Mouse (Mus musculus) C2C12 (cell line): ENCODE results near the gene Fbn1. TPM values are rescaled to one million over a fixed set of nuclear protein-coding genes. Genes with fewer than 3 reads are reported as not detected.

ENCODE experiments used
- H3K27me3 ChIP-seq: one replicate; pipeline ENCODE4 v1.6.1; 2011; ENCODE audit not compliant: control insufficient read depth, insufficient read depth, insufficient read length
- H3K36me3 ChIP-seq: one replicate; pipeline ENCODE4 v1.6.1; 2011; ENCODE audit not compliant: control insufficient read depth, insufficient read depth
- H3K4me3 ChIP-seq: one replicate; pipeline ENCODE4 v1.5.1; 2011; ENCODE audit warnings: mild to moderate bottlenecking, control low read depth; ENCODE audit not compliant: poor library complexity, insufficient read depth, severe bottlenecking
- H3K79me2 ChIP-seq: one replicate; pipeline ENCODE4 v1.6.1; 2011; ENCODE audit not compliant: control insufficient read depth, insufficient read depth
- H3K79me3 ChIP-seq: one replicate; pipeline ENCODE4 v1.6.1; 2011; ENCODE audit warnings: low read depth, control low read depth
- H3ac ChIP-seq: one replicate; pipeline ENCODE3; 2011; ENCODE audit warnings: low read depth; ENCODE audit not compliant: control insufficient read depth, insufficient read length
- CEBPB ChIP-seq: IDR thresholded peaks from one replicate; pipeline ENCODE4 v1.6.1; 2011; ENCODE audit warnings: low read depth, mild to moderate bottlenecking, control low read depth, moderate library complexity
- CTCF ChIP-seq: IDR thresholded peaks from one replicate; pipeline ENCODE4 v1.5.1; 2011; ENCODE audit not compliant: control insufficient read depth, insufficient read depth, insufficient read length
- FOSL1 ChIP-seq: IDR thresholded peaks from one replicate; pipeline ENCODE4 v1.8.0; 2011; ENCODE audit warnings: mild to moderate bottlenecking, low read length; ENCODE audit not compliant: poor library complexity, insufficient read depth, severe bottlenecking
- MAX ChIP-seq: IDR thresholded peaks from one replicate; pipeline ENCODE4 v1.6.1; 2011; ENCODE audit warnings: mild to moderate bottlenecking, control low read depth
- MYOD1 ChIP-seq: IDR thresholded peaks from one replicate; pipeline ENCODE4 v1.6.1; 2011; ENCODE audit warnings: low read depth; ENCODE audit not compliant: control insufficient read depth, insufficient read length
- MYOG ChIP-seq: IDR thresholded peaks from one replicate; pipeline ENCODE4 v1.6.1; 2011; ENCODE audit not compliant: control insufficient read depth, insufficient read length; ENCODE audit errors: extremely low read depth
- USF1 ChIP-seq: IDR thresholded peaks from one replicate; pipeline ENCODE4 v1.6.1; 2011; ENCODE audit warnings: low read depth, mild to moderate bottlenecking, control low read depth, moderate library complexity
- polyA plus RNA-seq: library from polyadenylated mRNA; unstranded; fragments of >200 nt; fragmentation: generic; extraction: Trizol; gene quantifications from one replicate; pipeline ENCODE4 v1.2.1, GENCODE M21; 2012; ENCODE audit warnings: missing spikeins

Gene Fbn1
- polyA plus RNA-seq, 1 experiment: 14.8 TPM

DNA sequence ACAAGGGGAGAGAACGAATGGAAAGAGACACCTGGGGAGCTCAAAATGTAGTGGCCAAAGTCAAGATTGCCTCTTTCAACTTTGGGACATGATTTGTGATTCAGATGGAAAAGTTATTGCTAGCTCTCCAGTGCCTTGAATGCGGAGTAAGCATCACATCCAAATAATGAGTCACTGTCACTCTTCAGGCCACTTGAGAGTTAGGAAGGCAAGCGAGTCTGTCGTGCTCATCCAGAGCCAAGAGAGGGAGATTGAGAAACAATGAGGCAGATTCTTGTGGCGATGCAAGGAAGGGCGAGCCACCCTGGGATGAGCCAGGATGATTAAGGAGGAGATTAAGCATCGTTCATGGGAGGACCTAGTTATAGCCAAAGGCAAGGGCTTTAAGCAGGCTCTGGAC is 176.2 kb downstream of the Fbn1 start:
- Histone ChIP-seq H3K4me3 (no peak overlapping the region), H3K79me3 (no peaks in the 10 kb centered on the region), H3K27me3 (no peaks in the 10 kb centered on the region), H3K36me3 (peaks cover 81% of the 10 kb centered on the region), H3K79me2 (no peaks in the 10 kb centered on the region), H3ac (no peak overlapping the region)
- TF ChIP-seq CTCF (no peak), MYOG (no peak), CEBPB (peak; percentile 34), FOSL1 (no peak), MYOD1 (no peak), MAX (no peak), USF1 (no peak)

DNA sequence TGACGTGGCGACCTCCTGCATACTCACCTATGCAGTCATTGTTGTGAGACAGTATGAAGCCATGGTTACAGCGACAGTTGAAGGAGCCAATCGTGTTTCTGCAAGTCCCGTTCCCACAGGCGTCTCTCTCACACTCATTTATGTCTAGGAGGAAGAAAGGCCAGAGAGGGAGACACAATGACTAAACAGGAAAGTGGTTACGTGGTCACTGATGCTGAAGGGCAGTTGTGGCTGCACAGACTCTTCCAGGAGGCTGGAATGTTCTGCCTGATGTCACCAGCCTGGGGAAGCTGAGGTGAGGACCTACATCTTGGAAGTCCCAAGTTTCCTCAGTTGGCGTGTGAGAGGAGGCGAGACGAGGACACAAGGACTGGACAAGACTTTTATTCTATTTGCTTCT is 177.3 kb downstream of the Fbn1 start:
- H3K27me3 ChIP-seq: no peaks in the 10 kb centered on the region
- no peaks in the 10 kb centered on the region for H3K79me3 ChIP-seq
- peaks cover 72% of the 10 kb centered on the region for H3K36me3 ChIP-seq
- no peak overlapping the region for H3K4me3 ChIP-seq
- H3ac ChIP-seq: no peak overlapping the region
- TF ChIP-seq USF1 (no peak), FOSL1 (no peak), CEBPB (no peak), MYOD1 (no peak), CTCF (no peak), MYOG (no peak), MAX (no peak)
- H3K79me2 ChIP-seq: no peaks in the 10 kb centered on the region

DNA sequence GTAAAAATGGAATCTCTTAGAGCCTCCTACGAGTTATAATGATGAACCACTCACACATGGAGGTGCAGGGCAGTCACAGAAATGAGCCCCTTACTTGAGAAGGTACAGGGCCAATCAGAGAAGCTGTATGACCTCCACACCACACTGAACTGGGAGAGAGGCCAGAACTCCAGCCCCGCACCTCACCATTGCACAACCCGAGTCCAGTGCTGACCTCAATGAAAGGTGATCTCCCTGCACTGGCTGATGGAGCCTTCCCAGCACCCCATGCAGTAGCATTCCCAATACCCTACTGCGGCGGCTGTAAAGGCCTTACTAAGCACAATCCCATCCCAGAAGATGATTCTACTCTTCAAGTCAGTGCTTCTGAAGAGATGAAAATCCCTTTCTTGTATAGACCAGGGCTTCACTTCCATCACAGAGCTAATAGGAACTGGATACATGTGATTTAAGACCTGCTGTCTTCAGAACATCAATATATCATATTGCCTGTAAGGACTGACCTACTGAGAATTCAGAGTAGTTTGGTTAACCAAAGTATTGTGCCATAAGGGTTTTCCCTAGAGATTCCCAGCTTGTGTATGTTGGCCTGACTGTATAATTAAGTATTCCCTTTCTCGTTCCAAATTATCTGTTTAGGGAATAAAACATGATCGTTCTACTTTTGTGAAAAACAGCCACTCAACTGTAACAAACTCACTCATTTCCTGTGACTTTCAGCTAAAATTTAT is 182.5 kb downstream of the Fbn1 start:
- H3K4me3 ChIP-seq: no peak overlapping the region
- H3K36me3 ChIP-seq: peaks cover 66% of the 10 kb centered on the region
- H3K79me2 ChIP-seq: no peaks in the 10 kb centered on the region
- no peak overlapping the region for H3ac ChIP-seq
- TF ChIP-seq MAX (no peak), CEBPB (peak; percentile 65)
- H3K27me3 ChIP-seq: no peaks in the 10 kb centered on the region
- H3K79me3 ChIP-seq: no peaks in the 10 kb centered on the region

DNA sequence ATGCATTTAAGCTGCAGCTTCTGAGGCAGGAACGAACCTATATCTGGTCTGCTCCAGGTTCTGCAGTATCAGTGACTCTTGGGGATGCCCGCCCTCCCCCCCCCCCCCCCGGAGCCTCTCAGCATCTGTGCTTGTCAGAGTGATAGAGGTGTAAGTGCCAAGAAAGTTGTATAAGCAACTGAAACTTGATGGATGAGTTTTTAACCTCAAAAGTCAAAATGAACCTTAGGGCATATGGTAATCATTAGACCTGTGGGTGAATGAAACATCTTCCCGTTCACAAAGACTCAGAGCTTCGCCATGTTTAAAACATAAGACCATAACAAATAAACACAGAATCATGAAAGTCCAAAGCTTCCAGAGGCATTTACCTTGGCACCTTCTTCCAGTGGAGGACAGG is 183.3 kb downstream of the Fbn1 start:
- Histone ChIP-seq H3K4me3 (no peak overlapping the region), H3K79me2 (no peaks in the 10 kb centered on the region), H3ac (no peak overlapping the region), H3K79me3 (no peaks in the 10 kb centered on the region), H3K36me3 (peaks cover 66% of the 10 kb centered on the region), H3K27me3 (no peaks in the 10 kb centered on the region)
- TF ChIP-seq CEBPB: no peak
- no peak for TF ChIP-seq MAX
- no peak for TF ChIP-seq CTCF
- TF ChIP-seq MYOG: no peak
- no peak for TF ChIP-seq MYOD1
- no peak for TF ChIP-seq USF1
- TF ChIP-seq FOSL1: no peak

DNA sequence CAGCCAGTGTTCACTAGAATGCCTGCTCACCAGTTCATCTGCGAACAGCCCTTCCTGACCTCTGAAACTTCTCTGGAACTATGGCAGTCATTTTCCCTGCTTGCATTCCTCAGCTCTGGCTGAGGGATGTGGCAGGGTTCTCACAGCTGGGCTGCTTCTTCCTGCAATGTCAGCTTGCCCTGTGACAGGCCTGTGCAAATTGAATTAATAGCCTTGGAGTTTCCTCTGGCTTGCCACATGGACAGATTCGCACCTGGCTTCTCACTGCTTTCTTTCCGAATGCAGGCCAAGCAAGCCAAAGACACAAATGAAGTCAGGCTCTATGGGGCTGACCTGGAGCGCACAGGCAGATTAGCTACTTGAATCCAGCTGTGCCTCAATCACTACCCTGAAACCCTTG is 184.4 kb downstream of the Fbn1 start:
- H3K79me3 ChIP-seq: no peaks in the 10 kb centered on the region
- no peaks in the 10 kb centered on the region for H3K27me3 ChIP-seq
- H3ac ChIP-seq: no peak overlapping the region
- TF ChIP-seq FOSL1: no peak
- TF ChIP-seq USF1: no peak
- no peak for TF ChIP-seq CTCF
- no peak for TF ChIP-seq MYOD1
- TF ChIP-seq CEBPB: no peak
- no peak for TF ChIP-seq MAX
- TF ChIP-seq MYOG: no peak
- H3K4me3 ChIP-seq: no peak overlapping the region
- no peaks in the 10 kb centered on the region for H3K79me2 ChIP-seq
- peaks cover 70% of the 10 kb centered on the region for H3K36me3 ChIP-seq

DNA sequence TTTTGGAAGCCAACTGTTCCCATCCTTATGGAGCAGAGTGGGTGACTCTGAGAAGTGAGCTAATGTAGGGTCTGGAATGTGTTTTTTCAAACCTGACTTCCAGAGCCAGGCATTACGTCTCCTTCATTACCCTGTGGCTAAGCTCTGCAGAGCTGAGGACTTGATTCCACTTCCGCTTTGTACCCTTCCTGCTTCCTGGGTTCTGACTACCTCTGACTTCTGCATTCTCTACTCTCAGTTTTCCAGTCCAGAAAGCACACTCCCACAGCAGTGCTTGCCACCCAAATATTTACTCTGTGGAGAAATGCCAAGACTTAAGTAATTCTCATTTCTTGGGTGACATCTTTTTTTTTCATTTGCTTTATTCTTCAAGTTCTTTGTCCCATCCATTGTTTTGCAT is 185.2 kb downstream of the Fbn1 start:
- Histone ChIP-seq H3ac (no peak overlapping the region), H3K4me3 (no peak overlapping the region), H3K27me3 (no peaks in the 10 kb centered on the region), H3K36me3 (peaks cover 67% of the 10 kb centered on the region), H3K79me3 (no peaks in the 10 kb centered on the region), H3K79me2 (no peaks in the 10 kb centered on the region)
- no peak for TF ChIP-seq MAX
- no peak for TF ChIP-seq MYOG
- no peak for TF ChIP-seq FOSL1
- no peak for TF ChIP-seq USF1
- TF ChIP-seq CTCF: no peak
- no peak for TF ChIP-seq CEBPB
- TF ChIP-seq MYOD1: no peak
